Mouse (Mus musculus): ENCODE measurements around the gene Rab8a.

Rab8a gene

GRCm38 (mm10) chr8:72146556-72146955 is 14.4 kb upstream of the Rab8a start:
- DNase-seq (ENCODE audit: low spot score): no peak

- DNase-seq (ENCODE audit: low spot score): no peak
These were observed 13.7 kb upstream of the Rab8a start for GRCm38 (mm10) chr8:72147266-72147665.

GRCm38 (mm10) chr8:72149056-72149455 is 11.9 kb upstream of the Rab8a start:
- no peak for DNase-seq (ENCODE audit: low spot score)

DNA sequence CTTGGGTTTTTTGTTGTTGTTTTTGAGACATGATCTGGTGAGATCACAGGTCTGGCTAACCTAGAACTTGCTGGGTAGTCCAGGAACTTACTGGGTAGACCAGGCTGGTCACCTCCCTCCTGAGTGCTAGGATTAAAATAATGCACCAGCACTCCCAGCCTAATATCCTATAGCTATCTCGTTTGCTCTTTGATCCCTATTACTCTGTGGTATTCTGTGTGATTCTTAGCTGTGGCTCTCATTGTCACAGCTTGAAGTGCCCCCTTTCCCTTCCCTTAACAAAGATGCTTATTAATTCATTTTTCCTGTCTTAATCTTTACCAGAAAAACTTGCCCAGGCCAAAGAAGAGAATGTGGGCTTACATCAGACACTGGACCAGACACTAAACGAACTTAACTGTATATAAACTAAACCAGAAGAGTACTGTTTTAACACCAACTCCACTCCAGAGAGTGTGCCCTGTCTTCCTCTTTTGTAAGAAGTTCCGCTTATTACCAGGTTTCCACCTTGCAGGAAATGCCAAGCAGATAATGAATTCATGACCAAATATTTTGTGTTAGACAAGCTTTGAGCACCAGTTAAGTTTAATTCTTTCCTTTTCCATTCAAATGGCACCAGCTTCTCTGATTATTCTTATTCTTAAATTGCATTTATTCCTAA is 9.5 kb upstream of the Rab8a start:
- DNase-seq (ENCODE audit: low spot score): no peak

- no peak for DNase-seq (ENCODE audit: low spot score)
These were observed 7.6 kb upstream of the Rab8a start for GRCm38 (mm10) chr8:72153382-72153781.

DNA sequence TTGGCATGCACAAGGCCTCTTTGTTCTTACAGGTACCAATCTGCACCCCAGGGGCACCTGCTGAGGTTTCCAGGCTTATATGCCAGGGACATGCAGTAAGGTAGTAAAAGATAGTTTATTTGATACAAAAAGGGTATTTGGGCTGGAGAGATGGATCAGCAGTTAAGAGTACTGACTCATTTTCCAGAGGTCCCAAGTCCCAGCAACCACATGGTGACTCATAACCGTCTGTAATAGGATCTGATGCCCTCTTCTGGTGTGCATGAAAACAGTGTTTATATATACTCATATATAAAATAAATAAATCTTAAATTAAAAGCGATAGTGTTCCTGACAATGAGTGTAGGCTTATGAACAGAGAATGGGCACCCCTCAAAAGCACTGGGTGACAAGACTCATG is 2.9 kb upstream of the Rab8a start:
- DNase-seq (ENCODE audit: low spot score): no peak

- no peak for DNase-seq (ENCODE audit: low spot score)
These were observed 2.3 kb upstream of the Rab8a start for GRCm38 (mm10) chr8:72158726-72159125.

- no peak for DNase-seq (ENCODE audit: low spot score)
These were observed 993 bp upstream of the Rab8a start for GRCm38 (mm10) chr8:72160007-72160406.

DNA sequence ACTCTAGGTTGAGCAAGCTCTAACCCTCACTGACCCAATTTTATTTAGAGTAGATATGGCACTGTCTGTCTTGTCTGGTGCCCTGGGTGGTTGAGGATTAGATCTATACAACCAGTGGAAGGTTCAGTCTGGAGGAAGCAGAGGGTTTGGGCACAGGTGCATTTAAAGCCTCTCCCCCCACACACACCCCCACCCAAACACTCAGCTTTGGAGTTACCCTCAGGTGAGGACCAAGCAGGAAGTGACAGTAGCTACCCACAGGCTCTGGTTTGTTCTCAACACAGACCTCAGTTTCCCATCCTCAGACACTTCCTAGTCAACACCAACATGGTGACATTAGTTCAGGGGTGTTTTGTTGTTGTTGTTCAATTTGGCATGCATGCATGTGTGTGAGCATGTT is 1.8 kb downstream of the Rab8a start:
- no peak for DNase-seq (ENCODE audit: low spot score)

- DNase-seq (ENCODE audit: low spot score): no peak
These were observed 8.2 kb downstream of the Rab8a start for GRCm38 (mm10) chr8:72169098-72169668.

- no peak for DNase-seq (ENCODE audit: low spot score)
These were observed 8.8 kb downstream of the Rab8a start for GRCm38 (mm10) chr8:72169681-72170249.

DNA sequence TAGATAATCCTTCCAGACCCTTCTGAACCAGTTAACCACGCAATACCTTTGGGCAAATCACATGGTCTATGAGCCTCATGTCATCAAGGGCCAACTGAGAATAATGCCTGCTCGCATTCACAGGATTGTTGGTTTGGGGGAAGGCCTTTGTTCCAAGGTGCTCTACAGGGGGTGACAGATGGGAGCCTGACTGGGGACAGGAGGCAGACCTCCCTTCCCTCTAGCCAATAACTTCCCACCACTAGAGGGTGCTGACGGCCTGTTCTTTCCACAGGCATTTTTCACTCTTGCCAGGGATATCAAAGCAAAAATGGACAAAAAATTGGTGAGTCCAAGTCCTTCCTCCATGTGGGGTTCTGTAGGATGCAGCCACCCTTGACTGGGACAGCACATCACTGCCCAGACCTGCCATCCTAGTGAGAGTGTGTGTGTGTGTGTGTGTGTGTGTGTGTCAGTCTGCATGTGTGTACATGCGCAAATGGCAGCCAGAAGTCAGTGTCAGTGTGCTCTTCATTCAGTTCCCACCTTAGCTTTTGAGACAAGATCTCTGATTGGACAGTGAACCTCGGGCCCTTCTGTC is 16.4 kb downstream of the Rab8a start:
- no peak for DNase-seq (ENCODE audit: low spot score)

GRCm38 (mm10) chr8:72183554-72184202 is 22.7 kb downstream of the Rab8a start:
- DNase-seq (ENCODE audit: low spot score): no peak

DNA sequence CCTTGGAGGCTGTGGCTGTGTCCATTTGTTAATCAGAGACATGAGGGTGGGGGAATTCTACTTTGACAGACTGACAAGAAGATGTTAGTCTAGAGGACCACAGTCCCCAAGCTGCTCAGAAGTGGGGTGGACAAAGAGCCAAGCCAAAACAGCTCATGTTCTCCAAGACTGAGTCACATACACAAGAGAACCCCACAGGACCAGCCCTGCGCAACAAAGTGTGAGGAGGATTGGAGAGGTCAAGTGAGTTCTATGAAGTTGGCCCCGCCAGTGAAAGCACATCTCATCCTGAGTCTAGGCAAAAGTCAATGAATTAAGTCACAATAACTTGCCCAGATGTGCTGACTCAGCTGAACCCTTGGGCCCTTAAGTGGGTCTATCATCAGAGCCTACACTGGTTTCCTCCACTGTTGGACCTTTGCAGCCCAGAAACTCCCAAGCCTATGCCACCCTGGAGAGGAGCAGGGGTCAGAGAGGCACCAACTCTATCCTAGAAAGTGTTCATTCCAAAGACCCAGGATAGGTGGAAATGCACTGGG is 26.9 kb downstream of the Rab8a start:
- DNase-seq (ENCODE audit: low spot score): no peak

DNA sequence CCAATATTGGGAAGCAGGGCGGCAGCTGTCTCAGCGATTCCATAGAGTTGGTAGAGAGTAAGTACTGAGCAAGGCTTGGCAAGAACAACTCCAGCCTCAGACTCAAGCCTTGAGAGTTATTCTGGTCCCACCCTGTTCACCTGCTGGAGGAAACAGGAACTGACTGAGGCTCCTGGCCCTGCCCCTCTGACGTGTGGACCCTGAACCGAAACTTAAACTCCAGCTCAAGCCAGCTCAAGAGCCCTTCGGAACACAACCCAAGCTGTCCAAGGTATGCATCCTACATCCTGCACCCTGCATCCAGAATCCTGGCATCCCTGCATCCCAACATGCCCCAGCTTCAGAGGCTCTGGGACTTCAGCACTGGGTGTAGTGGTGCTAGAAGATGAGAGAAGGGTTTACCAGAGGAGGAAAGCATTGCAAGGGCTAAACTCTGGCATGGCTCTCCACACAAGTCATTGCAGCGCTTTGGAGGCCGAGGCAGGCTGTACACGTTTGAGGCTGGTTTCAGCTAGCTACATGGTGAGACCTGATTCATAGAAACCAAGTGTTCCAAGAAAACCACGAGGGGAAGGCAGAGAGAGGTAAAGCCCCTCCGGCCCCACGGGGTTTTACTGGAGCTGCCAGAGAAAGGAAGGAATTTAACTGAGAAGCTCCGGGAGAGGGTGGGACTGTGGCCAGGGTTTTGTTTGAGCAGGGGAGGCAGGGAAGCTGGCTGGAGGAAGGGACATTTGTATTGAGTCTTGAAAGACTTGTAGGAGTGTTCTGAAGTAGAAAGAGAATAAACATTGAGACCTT is 28.6 kb downstream of the Rab8a start, which contains the start of gene Hsh2d:
Hsh2d (plus strand) TSS at position 222 of the 798 bp plus-strand sequence.
- DNase-seq (ENCODE audit: low spot score): no peak

- no peak for DNase-seq (ENCODE audit: low spot score)
These were observed 29.2 kb downstream of the Rab8a start for GRCm38 (mm10) chr8:72190215-72190539.

GRCm38 (mm10) chr8:72192065-72192464 is 31.1 kb downstream of the Rab8a start:
- no peak for DNase-seq (ENCODE audit: low spot score)

GRCm38 (mm10) chr8:72197997-72198396 is 37.0 kb downstream of the Rab8a start:
- DNase-seq (ENCODE audit: low spot score): no peak

- no peak for DNase-seq (ENCODE audit: low spot score)
These were observed 47.6 kb downstream of the Rab8a start for GRCm38 (mm10) chr8:72208582-72208981.

DNA sequence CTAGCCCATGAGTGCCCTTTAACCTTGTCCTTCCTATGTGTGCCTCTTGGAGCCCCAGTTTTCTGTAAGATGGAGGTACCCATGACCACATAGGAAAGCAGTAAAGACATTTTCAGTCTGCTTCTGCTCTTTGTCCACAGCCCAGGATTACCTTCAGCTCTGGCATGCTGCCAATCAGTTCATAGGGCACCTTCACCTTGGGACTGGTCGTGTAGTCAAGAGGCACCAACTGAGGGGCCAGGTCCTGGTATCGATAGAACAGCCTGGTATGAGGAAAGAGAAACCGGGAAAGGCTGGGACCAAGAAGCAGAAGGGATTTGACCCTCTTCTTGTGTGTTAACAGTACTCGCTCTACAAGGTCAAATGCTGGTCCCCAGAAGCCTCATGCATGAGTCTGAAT is 49.2 kb downstream of the Rab8a start:
- no peak for DNase-seq (ENCODE audit: low spot score)

DNA sequence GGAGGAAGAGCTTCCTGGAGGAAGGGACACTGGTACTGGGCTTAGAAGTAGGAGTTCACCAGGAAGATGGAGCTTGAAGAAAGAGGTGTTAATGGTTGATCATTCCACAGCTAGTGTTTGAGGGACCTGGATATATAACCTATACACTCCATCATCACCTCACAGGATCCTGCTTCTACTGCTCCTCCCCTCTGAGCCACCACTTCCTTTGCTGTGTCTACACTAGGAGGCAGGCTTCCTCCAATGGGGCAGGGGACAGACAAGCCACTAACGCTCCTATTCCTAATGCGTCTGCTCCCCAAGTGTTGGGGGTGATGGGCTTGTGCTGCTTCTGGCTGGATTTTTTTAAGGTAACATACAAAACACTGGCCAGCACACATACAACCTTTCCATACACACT is 49.7 kb downstream of the Rab8a start:
- DNase-seq (ENCODE audit: low spot score): no peak

DNA sequence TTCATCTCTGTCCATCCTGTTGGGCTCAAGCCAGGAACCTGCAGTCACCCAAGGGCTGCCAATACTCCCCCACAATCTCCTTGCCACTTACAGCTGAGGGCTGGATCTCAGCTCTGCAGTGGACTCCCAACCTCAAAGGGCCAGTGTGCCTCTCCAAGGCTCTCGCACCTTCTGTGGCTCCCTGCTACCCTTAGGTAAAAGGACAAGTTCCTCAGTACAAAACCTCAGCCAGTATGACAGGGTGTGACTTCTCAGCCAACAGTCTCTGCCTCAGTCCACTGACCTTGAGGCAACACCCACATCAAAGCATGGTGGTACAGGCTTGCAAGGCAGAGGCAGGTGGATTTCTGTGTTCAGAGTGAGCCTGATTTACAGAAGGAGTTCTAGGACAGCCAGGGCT is 50.8 kb downstream of the Rab8a start:
- DNase-seq (ENCODE audit: low spot score): no peak
